ENCODE assay signal across 8 mouse cellular contexts in the genomic region with DNA sequence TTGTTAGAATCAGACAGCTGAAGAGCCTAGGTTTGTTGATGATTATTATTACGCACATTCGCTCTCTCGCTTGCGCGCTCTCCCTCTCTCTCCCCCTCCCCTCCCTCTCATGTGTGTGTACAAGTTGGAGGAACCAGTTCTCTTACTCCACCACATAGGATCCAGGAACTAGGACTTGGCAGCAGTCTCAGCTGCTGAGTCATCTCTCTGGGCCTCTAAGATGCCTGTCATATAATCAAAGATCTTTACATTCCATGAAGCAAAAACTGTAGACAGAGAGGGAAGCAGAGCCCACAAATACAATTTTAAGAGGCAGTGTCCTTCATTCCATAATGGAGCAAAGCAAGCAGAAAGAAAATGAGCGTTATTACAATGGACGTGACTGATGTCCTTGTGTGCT. TPM values are rescaled to one million over a fixed set of nuclear protein-coding genes. Genes with fewer than 3 reads are reported as not detected.
DNase-seq lines count a peak whose midpoint lies in the region; ATAC-seq and TF ChIP-seq lines count a peak whose summit lies in the region.

No protein-coding gene starts in this region.

- peaks cover 17% of the 10 kb centered on the region for H3K4me1 ChIP-seq in heart, adult 2 months (ENCODE audit: control insufficient read depth, insufficient read depth, low read length)
- H3K4me1 ChIP-seq in neural tube, embryonic 15.5 days: peaks cover 12% of the 10 kb centered on the region
- H3K4me1 ChIP-seq in forebrain, embryonic 11.5 days (replicated peaks; ENCODE audit: control insufficient read depth, insufficient read depth, low read length): no peaks in the 10 kb centered on the region

- no peak overlapping the region for H3K4me2 ChIP-seq in neural tube, embryonic 15.5 days
- H3K4me2 ChIP-seq in forebrain, embryonic 11.5 days (ENCODE audit: low read depth, low read length, severe bottlenecking): no peak overlapping the region

- peak; percentile 94 for DNase-seq in heart, adult 11 months
- DNase-seq in heart, postnatal 25 days (ENCODE audit: low spot score): no peak
- peak; percentile 24 for DNase-seq in adrenal gland, adult 8-10 months
- DNase-seq in heart, adult 2 months: peak; percentile 46 to 48
- DNase-seq in left cerebral cortex, postnatal 36 days (ENCODE audit: low spot score in 2 of 2): peak; percentile 52 to 55
- no peak for DNase-seq in forebrain, embryonic 11.5 days (ENCODE audit: low spot score)

- H3K9me3 ChIP-seq in neural tube, embryonic 15.5 days (replicated peaks): no peaks in the 10 kb centered on the region
- H3K9me3 ChIP-seq in forebrain, embryonic 11.5 days (ENCODE audit: control insufficient read depth, low read length): no peaks in the 10 kb centered on the region

- no peak for TF ChIP-seq EP300 in heart, adult 2 months (IDR thresholded peaks at IDR 0.05; ENCODE audit: insufficient read depth, low read depth, low read length)

- no peaks in the 10 kb centered on the region for H3K27me3 ChIP-seq in heart, adult 2 months (ENCODE audit: control insufficient read depth, insufficient read depth, low read length)
- H3K27me3 ChIP-seq in neural tube, embryonic 15.5 days (replicated peaks): no peaks in the 10 kb centered on the region
- H3K27me3 ChIP-seq in forebrain, embryonic 11.5 days (ENCODE audit: control insufficient read depth, insufficient read depth, low read length): no peaks in the 10 kb centered on the region

- TF ChIP-seq POLR2A in heart, adult 2 months (IDR thresholded peaks at IDR 0.05; ENCODE audit: insufficient read depth, low read depth, low read length): no peak

- intact Hi-C loops in heart, postnatal 25 days (cut with DNase I): no loop called here
- intact Hi-C loops in heart, adult 2 months (cut with DNase I): no loop called here
- intact Hi-C loops in left cerebral cortex, postnatal 36 days (cut with DNase I): no loop called here

- no peaks in the 10 kb centered on the region; the same call in 1 of the 2 replicates for H3K36me3 ChIP-seq in heart, adult 2 months (ENCODE audit: control insufficient read depth, insufficient read depth, low read length)
- H3K36me3 ChIP-seq in neural tube, embryonic 15.5 days: peaks cover 16% of the 10 kb centered on the region
- H3K36me3 ChIP-seq in forebrain, embryonic 11.5 days (ENCODE audit: control insufficient read depth, insufficient read depth, low read length): no peaks in the 10 kb centered on the region

- TF ChIP-seq CTCF in heart, adult 2 months (IDR thresholded peaks at IDR 0.05): no peak

- WGBS in heart, adult 2 months: 73% methylated on average over 7 of the region's 7 CpGs
- 76% methylated on average over 7 of the region's 7 CpGs for WGBS in neural tube, embryonic 15.5 days
- over 99% methylated on average over 7 of the region's 7 CpGs for WGBS in forebrain, embryonic 11.5 days

- peaks cover 10% of the 10 kb centered on the region for H3K79me2 ChIP-seq in heart, adult 2 months (replicated peaks; ENCODE audit: control insufficient read depth, insufficient read depth, low read length)

- peak; percentile 34; the same call in 1 of the 2 replicates for ATAC-seq in neutrophil, adult 5-6 weeks (ENCODE audit: extremely low read depth, insufficient number of reproducible peaks, low FRiP score, poor library complexity, severe bottlenecking)
- ATAC-seq in neural tube, embryonic 15.5 days (ENCODE audit: low FRiP score): no peak
- no peak for ATAC-seq in forebrain, embryonic 11.5 days (replicated peaks; ENCODE audit: low FRiP score)

- no peak overlapping the region for H3K4me3 ChIP-seq in heart, adult 2 months
- H3K4me3 ChIP-seq in neural tube, embryonic 15.5 days (replicated peaks): no peak overlapping the region
- H3K4me3 ChIP-seq in forebrain, embryonic 11.5 days (ENCODE audit: low read depth, low read length): no peak overlapping the region

- H3K27ac ChIP-seq in heart, adult 2 months: no peak overlapping the region
- no peak overlapping the region for H3K27ac ChIP-seq in neural tube, embryonic 15.5 days (replicated peaks)
- H3K27ac ChIP-seq in forebrain, embryonic 11.5 days (ENCODE audit: low read depth, low read length): no peak overlapping the region

- no peak overlapping the region for H3K9ac ChIP-seq in heart, adult 2 months (ENCODE audit: low read depth, low read length)
- no peak overlapping the region for H3K9ac ChIP-seq in neural tube, embryonic 15.5 days (replicated peaks)
- H3K9ac ChIP-seq in forebrain, embryonic 11.5 days (ENCODE audit: low read length): no peak overlapping the region

RNA-seq across cellular contexts. Expression of a gene that starts 26.0 kb away (rescaled TPM):
- not detected for total RNA-seq in heart, postnatal 25 days (2021)
- not detected for total RNA-seq in adrenal gland, adult 8-10 months (2022)
- not detected for total RNA-seq in heart, adult 2 months (2021)
- not detected in 2 replicates for polyA plus RNA-seq in heart, adult 2 months (2012; rRNA removed)
- not detected for total RNA-seq in left cerebral cortex, postnatal 36 days (2021)
- 1.4 TPM in 1 of 2 replicates, not detected in the other for total RNA-seq in neutrophil, adult 5-6 weeks (2017)
- 36.7 and 40.5 TPM in 2 replicates for polyA plus RNA-seq in neural tube, embryonic 15.5 days (2015; fragmentation: Nextera tagmentation; extraction: Ambion mirVana)
- 22.0 and 33.1 TPM in 2 replicates for polyA plus RNA-seq in forebrain, embryonic 11.5 days (2014; fragmentation: Nextera tagmentation; extraction: Ambion mirVana)

RNA-seq across cellular contexts. Expression of a gene that starts 47.0 kb away (rescaled TPM):
- 100 to 1,000 TPM; 189 to 199 TPM for total RNA-seq in heart, postnatal 25 days (2021)
- 100 to 1,000 TPM; 122 to 219 (median 173) TPM for total RNA-seq in adrenal gland, adult 8-10 months (2022)
- total RNA-seq in heart, adult 2 months (2021): 100 to 1,000 TPM; 199 to 228 TPM
- 256 and 333 TPM in 2 replicates for polyA plus RNA-seq in heart, adult 2 months (2012; rRNA removed)
- 1 to 10 TPM; 7.5 TPM for total RNA-seq in left cerebral cortex, postnatal 36 days (2021)
- total RNA-seq in neutrophil, adult 5-6 weeks (2017): 7.1 and 10.5 TPM in 2 replicates
- polyA plus RNA-seq in neural tube, embryonic 15.5 days (2015; fragmentation: Nextera tagmentation; extraction: Ambion mirVana): 22.2 and 35.9 TPM in 2 replicates
- polyA plus RNA-seq in forebrain, embryonic 11.5 days (2014; fragmentation: Nextera tagmentation; extraction: Ambion mirVana): 30.1 and 31.5 TPM in 2 replicates

Comparison
In these comparisons a context has a peak if more than half of its experiments do, and no peak if none do; other contexts are left out.
1. DNase-seq: peak in heart, adult 11 months (single experiment), adrenal gland, adult 8-10 months (single experiment), heart, adult 2 months (2 of 2) and left cerebral cortex, postnatal 36 days (2 of 2); none in heart, postnatal 25 days (single experiment) and forebrain, embryonic 11.5 days (single experiment).
2. RNA of a gene that starts 47.0 kb away (total RNA-seq): 199 to 228 TPM in heart, adult 2 months, 122 to 219 TPM in adrenal gland, adult 8-10 months and 189 to 199 TPM in heart, postnatal 25 days; 7.1 to 10.5 TPM in neutrophil, adult 5-6 weeks and 7.5 TPM in left cerebral cortex, postnatal 36 days; every median in the first group is over 10 times any median in the second.